Mouse (Mus musculus) liver, postnatal 0 days (tissue): ENCODE results near the gene Aamp.

Experiments
- CTCF ChIP-seq: sonication (generic); IDR thresholded peaks from 2 replicates; pipeline ENCODE4 v1.5.1; 2016; ENCODE audit warnings: antibody characterized with exemption, low read depth
- EP300 ChIP-seq: IDR thresholded peaks from 2 replicates; pipeline ENCODE4 v1.6.1; 2016; ENCODE audit warnings: antibody characterized with exemption, low read depth, mild to moderate bottlenecking

GRCm38 (mm10) chr1:74277041-74277440, 7.5 kb downstream of the Aamp start:
- TF ChIP-seq CTCF (no peak), EP300 (no peak)
